Mouse (Mus musculus) C2C12 (cell line): Measurements from ENCODE around the gene Enkur. TPM values are rescaled to one million over a fixed set of nuclear protein-coding genes. Genes with fewer than 3 reads are reported as not detected.

ENCODE experiments used
- H3K27me3 ChIP-seq: one replicate; pipeline ENCODE4 v1.6.1; 2011; ENCODE audit not compliant: control insufficient read depth, insufficient read depth, insufficient read length
- H3K36me3 ChIP-seq: one replicate; pipeline ENCODE4 v1.6.1; 2011; ENCODE audit not compliant: control insufficient read depth, insufficient read depth
- H3K4me3 ChIP-seq: one replicate; pipeline ENCODE4 v1.5.1; 2011; ENCODE audit warnings: mild to moderate bottlenecking, control low read depth; ENCODE audit not compliant: poor library complexity, insufficient read depth, severe bottlenecking
- H3K79me2 ChIP-seq: one replicate; pipeline ENCODE4 v1.6.1; 2011; ENCODE audit not compliant: control insufficient read depth, insufficient read depth
- H3K79me3 ChIP-seq: one replicate; pipeline ENCODE4 v1.6.1; 2011; ENCODE audit warnings: low read depth, control low read depth
- H3ac ChIP-seq: one replicate; pipeline ENCODE3; 2011; ENCODE audit warnings: low read depth; ENCODE audit not compliant: control insufficient read depth, insufficient read length
- CEBPB ChIP-seq: IDR thresholded peaks from one replicate; pipeline ENCODE4 v1.6.1; 2011; ENCODE audit warnings: low read depth, mild to moderate bottlenecking, control low read depth, moderate library complexity
- CTCF ChIP-seq: IDR thresholded peaks from one replicate; pipeline ENCODE4 v1.5.1; 2011; ENCODE audit not compliant: control insufficient read depth, insufficient read depth, insufficient read length
- FOSL1 ChIP-seq: IDR thresholded peaks from one replicate; pipeline ENCODE4 v1.8.0; 2011; ENCODE audit warnings: mild to moderate bottlenecking, low read length; ENCODE audit not compliant: poor library complexity, insufficient read depth, severe bottlenecking
- MAX ChIP-seq: IDR thresholded peaks from one replicate; pipeline ENCODE4 v1.6.1; 2011; ENCODE audit warnings: mild to moderate bottlenecking, control low read depth
- MYOD1 ChIP-seq: IDR thresholded peaks from one replicate; pipeline ENCODE4 v1.6.1; 2011; ENCODE audit warnings: low read depth; ENCODE audit not compliant: control insufficient read depth, insufficient read length
- MYOG ChIP-seq: IDR thresholded peaks from one replicate; pipeline ENCODE4 v1.6.1; 2011; ENCODE audit not compliant: control insufficient read depth, insufficient read length; ENCODE audit errors: extremely low read depth
- USF1 ChIP-seq: IDR thresholded peaks from one replicate; pipeline ENCODE4 v1.6.1; 2011; ENCODE audit warnings: low read depth, mild to moderate bottlenecking, control low read depth, moderate library complexity
- polyA plus RNA-seq: library from polyadenylated mRNA; unstranded; fragments of >200 nt; fragmentation: generic; extraction: Trizol; gene quantifications from one replicate; pipeline ENCODE4 v1.2.1, GENCODE M21; 2012; ENCODE audit warnings: missing spikeins

Enkur gene
- polyA plus RNA-seq, 1 experiment, result 0.08 TPM

GRCm38 (mm10) chr2:21236846-21237245 lies 31.7 kb upstream of the Enkur start:
- Histone ChIP-seq H3K79me3 (no peaks in the 10 kb centered on the region), H3K36me3 (no peaks in the 10 kb centered on the region), H3K4me3 (no peak overlapping the region), H3K27me3 (no peaks in the 10 kb centered on the region), H3ac (no peak overlapping the region), H3K79me2 (no peaks in the 10 kb centered on the region)
- peak; percentile 26 for TF ChIP-seq MYOD1
- no peak for TF ChIP-seq MYOG

- Histone ChIP-seq H3K79me2 (no peaks in the 10 kb centered on the region), H3K27me3 (no peaks in the 10 kb centered on the region), H3K79me3 (no peaks in the 10 kb centered on the region), H3K4me3 (no peak overlapping the region), H3K36me3 (no peaks in the 10 kb centered on the region), H3ac (no peak overlapping the region)
- TF ChIP-seq CTCF (no peak), MYOG (no peak), USF1 (no peak), FOSL1 (no peak), CEBPB (no peak), MAX (no peak)
Measured at GRCm38 (mm10) chr2:21235844-21236386, 30.8 kb upstream of the Enkur start.

DNA sequence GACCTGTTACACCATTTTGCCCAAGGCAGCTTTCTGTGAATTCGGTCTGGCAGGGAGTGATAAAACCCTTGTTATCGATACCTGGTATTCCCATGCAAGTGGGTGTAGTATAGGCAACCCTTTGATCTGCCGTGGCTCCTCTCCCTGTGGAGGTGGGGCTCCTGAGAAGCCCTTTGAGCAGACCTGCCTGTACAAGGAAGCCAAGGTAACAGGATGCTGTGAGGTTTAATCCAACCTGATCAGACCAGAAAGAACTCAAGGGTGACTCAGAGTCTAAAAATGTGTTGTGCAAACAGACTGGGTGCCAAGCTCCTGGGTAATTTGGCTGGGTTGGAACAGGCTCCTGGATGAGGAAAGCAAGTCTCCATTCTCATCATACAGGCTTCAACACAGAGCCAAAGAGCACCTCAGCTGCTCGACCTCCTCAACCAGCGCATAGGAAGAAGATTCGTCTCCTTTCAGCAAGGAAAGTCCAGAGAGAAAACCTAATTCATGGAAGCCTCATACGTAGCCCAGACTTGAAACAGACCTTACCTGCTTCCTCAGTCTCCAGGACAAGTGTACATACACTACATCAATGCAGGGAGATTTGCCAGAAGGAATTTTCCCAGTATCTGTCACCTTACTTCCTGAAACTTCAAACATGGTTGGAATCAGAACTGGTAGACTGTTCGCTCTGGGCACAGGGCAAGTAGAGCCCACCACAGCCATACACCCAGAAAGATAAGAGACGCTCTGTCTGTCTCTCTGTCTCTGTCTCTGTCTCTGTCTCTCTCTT lies 29.9 kb upstream of the Enkur start:
- no peaks in the 10 kb centered on the region for H3K79me2 ChIP-seq
- H3K36me3 ChIP-seq, result no peaks in the 10 kb centered on the region
- no peak overlapping the region for H3ac ChIP-seq
- TF ChIP-seq CTCF, result no peak
- no peak for TF ChIP-seq USF1
- TF ChIP-seq FOSL1, result no peak
- TF ChIP-seq CEBPB, result peak; percentile 22
- no peak for TF ChIP-seq MYOG
- no peak for TF ChIP-seq MAX
- TF ChIP-seq MYOD1, result no peak
- H3K27me3 ChIP-seq, result no peaks in the 10 kb centered on the region
- no peaks in the 10 kb centered on the region for H3K79me3 ChIP-seq
- H3K4me3 ChIP-seq, result no peak overlapping the region

DNA sequence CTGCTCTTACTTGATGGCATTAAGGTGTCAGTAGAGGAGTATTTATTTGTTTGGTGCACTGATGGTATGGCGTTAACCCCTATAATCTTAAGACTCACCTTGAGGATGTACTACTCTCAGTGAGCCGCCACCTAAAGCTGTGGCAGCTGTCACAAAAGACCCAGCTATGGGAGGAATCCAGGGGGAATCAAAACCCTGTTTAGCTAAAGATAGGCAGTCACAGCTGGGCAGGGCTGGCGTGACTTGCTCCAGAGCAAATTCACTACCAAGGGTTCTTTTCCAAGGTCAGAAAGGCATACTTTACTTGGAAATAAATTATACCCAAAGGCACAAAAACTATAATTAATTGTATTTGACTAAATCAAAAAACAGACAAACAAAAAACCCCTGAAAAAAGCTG lies 26.0 kb upstream of the Enkur start:
- TF ChIP-seq MYOG (no peak), CTCF (no peak), MYOD1 (no peak), MAX (no peak)
- Histone ChIP-seq H3K4me3 (no peak overlapping the region), H3K79me2 (no peaks in the 10 kb centered on the region), H3ac (no peak overlapping the region), H3K79me3 (no peaks in the 10 kb centered on the region), H3K27me3 (no peaks in the 10 kb centered on the region), H3K36me3 (no peaks in the 10 kb centered on the region)

DNA sequence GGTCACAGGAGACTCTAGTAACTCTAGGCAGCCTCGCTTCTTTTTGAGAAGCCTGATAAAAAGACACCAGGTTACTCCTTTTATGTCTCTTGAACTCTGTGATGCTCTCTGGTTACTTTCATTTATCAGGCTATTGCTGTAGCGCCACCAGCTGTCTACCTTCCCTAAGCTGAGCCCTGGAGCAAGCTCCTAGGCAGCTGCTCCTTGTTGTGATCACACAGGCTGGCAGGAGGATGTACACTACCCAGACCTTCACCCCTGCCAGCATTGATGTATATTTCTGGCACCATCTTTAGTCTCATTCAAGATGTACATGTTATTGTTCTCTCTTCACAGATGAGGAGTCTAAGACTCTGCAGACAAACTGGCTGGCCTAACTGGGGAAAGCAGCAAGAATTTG lies 25.1 kb upstream of the Enkur start:
- Histone ChIP-seq H3K79me3 (no peaks in the 10 kb centered on the region), H3K4me3 (no peak overlapping the region), H3ac (no peak overlapping the region), H3K79me2 (no peaks in the 10 kb centered on the region), H3K36me3 (no peaks in the 10 kb centered on the region), H3K27me3 (no peaks in the 10 kb centered on the region)
- TF ChIP-seq CTCF (no peak), FOSL1 (no peak), CEBPB (no peak), MYOG (no peak), USF1 (no peak), MAX (no peak), MYOD1 (no peak)
